Mouse (Mus musculus): Measurements from ENCODE around the gene Ltv1.

DNA sequence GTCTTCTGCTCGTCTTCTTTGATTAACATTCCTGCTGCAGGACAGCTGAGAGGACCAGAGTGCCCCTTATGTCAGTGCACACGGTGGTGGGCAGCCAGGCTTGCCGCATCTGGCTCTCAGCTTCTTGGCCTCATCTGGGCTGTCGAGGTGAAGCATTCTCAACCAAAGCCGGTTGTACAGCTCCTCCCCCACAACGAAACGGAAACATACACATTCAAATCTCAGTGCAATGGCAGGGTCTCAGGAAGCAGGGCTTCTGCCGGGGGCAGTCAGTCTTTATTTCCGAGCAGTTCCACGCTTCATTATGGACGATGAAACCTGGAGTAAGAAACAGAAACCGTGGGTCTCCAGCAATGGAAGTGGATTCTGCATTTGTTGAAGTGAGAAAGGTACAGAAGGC is 21.0 kb upstream of the Ltv1 start:
- TF ChIP-seq CTCF (IDR thresholded peaks at IDR 0.05; ENCODE audit: extremely low read depth, insufficient read depth, insufficient read length, insufficient replicate concordance) (no peak), POLR2A (IDR thresholded peaks at IDR 0.05; ENCODE audit: low read depth, low read length) (no peak)

All from spleen, adult 2 months (tissue).